Mouse (Mus musculus) urinary bladder, adult 18-20 months (tissue): ENCODE data around the gene Mta2.
"Not testable (repeated sequence)": the region's sequence is repeated elsewhere in the genome, so short reads cannot be mapped to it uniquely, and the experiment has no call there.

Experiments used
- DNase-seq, 2 experiments: peaks; one replicate each; pipeline ENCODE4 v3.0.0; 2022; ENCODE audit warnings: low spot score in 2 of 2, mixed read lengths in 2 of 2

Mta2 gene

GRCm38 (mm10) chr19:8941515-8942217 is at the start of gene Mta2:
TSS of gene Mta2 (plus strand) at chr19:8941875.
- peak; percentile 94 to 95 for DNase-seq

DNA sequence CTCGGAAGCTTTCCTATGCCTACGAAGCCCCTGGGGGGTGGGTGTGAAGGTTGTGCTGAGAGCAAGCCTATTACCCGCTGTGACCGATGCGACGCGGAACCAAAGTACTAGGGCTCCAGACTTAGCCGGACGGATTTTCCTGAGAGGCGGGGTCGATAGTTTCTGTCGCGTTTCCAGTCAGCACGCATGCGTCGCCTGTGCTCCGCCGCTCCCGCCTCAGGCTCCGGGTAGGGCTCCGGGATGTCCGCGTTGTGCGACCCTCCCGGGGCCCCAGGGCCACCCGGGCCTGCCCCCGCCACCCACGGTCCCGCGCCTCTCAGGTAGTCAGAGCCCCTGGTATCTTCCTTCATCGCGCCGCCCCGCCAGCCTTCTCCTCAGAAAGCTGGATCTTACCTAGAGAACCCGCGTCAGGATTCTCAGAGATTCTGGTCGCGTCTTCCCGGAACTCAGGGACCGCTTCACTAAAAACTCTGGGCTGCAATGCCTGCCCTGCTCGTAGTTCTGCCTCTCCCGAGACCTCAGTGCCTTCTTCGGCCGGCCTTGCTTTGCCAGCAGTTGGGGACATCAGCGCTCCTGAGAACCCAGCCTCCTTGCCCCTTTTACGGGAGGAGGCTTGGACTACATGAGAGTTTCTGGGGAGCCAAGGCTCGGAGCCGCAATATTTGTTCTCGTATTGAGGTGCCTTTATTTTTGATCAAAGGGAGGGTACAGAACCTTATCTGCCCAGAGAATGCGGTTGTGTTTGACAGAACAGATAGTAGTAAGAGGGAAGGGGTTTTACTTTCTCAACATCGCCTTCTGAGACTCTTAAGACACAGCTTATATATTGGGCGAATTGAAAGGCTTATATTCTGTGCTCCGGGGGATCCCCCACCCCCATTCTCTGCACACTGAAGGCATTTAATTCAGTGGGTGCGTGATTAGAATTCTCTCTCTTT is 48.6 kb upstream of the Mta2 start, which contains the start of gene Ints5:
Gene Ints5, plus strand, starts transcription at position 177 of the 938 bp plus-strand sequence.
- peak; percentile 71 to 79 for DNase-seq

- DNase-seq, result no peak
Measured at GRCm38 (mm10) chr19:8895397-8895960, 46.2 kb upstream of the Mta2 start.

DNA sequence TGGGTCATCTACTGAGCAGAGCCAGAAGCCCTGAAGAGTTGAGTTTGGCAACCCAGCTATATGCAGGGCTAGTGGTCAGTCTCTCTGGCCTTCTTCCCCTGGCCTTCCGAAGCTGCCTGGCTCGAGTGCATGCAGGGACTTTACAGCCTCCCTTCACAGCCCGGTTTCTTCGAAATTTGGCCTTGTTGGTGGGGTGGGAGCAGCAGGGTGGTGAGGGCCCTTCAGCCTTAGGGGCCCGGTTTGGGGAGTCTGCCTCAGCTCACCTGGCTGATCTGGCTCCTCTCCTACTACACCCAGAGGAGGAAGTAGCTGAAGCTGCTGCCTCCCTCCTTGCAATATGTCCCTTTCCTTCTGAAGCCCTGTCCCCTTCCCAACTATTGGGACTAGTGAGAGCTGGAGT is 45.4 kb upstream of the Mta2 start:
- DNase-seq, result not testable (repeated sequence)

- DNase-seq, result not testable (repeated sequence)
Measured at GRCm38 (mm10) chr19:8897211-8897864, 44.3 kb upstream of the Mta2 start.

DNA sequence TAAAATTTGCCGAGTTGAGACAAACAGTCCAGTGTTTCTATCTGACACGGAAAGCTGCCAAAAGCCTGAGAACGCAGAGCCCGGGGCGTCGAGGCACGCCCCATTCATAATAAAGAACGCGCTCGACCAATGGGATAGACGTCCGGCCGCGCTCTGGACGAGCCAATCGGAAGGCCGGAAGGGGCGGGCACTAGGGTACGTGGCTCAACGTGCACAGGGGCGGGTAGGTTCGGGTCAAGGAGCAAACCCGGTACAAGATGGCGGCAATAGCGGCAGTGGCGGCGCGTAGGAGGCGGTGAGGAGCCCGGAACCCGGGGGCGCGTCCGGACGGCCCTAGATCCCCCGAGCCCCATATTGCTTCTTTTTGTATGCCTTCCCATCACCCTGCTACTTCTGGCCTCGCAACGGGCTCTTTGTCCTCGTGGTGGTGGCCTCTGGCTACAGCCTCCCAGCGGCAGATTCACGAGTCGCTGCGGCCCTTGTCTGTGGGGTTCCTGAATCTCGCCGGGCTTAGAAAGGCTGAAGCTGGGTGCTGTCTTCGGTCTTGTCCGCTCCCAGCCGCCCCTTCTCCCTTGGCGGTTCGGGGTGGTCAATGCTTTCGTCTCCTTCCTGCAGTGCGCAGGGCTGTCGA is 43.7 kb upstream of the Mta2 start, which contains the start of gene Ganab:
Gene Ganab, plus strand, starts transcription at position 207 of the 631 bp plus-strand sequence.
- DNase-seq, result peak; percentile 89 to 95

DNA sequence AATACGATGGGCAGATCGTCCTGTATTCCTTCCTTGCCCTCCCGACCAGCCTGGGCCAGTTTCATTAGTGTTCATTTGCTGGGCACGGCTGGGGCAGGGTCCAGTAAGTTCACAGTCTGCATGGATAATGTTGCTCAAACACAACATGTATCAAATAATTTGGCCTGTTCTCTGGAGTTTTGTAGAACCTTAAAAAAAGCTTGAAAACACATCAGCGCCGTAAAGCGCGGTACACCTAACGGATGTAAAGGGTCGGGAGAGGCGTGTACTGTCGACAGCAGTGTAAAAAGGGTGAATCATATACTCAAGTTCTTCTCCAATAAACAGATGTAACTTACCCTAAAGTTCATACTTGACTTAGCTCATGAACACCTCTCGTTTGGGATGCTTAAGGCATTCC is 43.1 kb upstream of the Mta2 start:
- DNase-seq, result no peak

GRCm38 (mm10) chr19:8899079-8899478 is 42.6 kb upstream of the Mta2 start:
- DNase-seq, result no peak

DNA sequence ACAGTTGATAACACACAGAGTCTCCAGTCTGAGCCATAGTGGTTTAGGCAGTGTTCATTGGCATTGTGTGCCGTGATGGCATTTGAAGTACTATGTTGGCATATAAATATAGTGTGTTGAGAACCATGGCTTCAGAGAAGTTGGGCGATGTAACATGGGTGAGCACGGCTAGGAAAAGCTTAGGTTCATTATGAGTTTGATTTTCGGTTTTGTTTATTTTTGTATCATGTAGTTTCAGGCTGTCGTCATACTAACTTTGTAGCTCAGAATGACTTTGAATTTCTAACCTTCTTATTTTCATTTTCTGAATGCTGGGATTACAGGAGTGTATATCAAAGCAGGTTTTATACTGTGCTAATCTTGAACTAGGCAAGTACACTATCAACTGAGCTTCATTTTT is 38.3 kb upstream of the Mta2 start:
- DNase-seq, result no peak

GRCm38 (mm10) chr19:8908531-8908930 is 33.1 kb upstream of the Mta2 start:
- no peak for DNase-seq

DNA sequence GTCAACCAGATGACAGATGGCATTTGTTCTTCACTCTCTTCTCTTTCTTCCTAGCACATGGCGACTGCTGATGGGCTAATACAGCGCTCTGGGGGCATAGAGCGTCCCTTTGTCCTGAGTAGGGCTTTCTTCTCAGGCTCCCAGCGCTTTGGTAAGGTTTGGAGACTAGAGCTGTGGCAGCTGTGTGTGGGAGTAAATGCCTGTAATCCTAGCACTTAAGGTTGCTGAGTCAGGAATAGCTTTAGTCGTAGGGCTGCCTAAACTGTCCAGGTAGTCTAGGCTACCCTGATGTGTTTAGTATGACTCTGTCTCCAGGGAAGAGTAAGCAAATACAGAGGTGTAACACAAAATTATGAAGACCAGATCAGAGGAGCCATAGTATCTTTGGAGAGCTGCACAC is 29.9 kb upstream of the Mta2 start:
- DNase-seq, result no peak

GRCm38 (mm10) chr19:8914212-8914611 is 27.5 kb upstream of the Mta2 start:
- DNase-seq, result no peak

DNA sequence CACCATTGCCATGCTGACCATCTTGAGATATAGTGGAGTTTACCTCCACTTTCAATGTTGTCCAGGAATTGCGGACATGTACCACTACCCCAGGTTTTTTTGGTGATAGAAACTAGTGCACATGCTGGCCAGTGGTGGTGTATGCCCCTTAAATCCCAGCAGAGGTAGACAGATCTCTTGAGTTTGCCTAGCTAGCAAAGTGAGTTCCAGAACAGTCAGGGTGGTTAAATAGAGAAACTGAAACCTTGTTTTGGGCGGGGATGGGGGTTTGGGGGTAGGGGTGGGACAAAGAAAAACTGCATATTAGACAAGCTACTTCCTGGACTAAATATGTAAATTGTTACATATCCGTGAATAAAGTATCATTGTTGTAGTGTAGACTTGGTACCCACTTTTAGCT is 22.7 kb upstream of the Mta2 start:
- DNase-seq, result no peak

- no peak for DNase-seq
Measured at GRCm38 (mm10) chr19:8919684-8920072, 22.0 kb upstream of the Mta2 start.

DNA sequence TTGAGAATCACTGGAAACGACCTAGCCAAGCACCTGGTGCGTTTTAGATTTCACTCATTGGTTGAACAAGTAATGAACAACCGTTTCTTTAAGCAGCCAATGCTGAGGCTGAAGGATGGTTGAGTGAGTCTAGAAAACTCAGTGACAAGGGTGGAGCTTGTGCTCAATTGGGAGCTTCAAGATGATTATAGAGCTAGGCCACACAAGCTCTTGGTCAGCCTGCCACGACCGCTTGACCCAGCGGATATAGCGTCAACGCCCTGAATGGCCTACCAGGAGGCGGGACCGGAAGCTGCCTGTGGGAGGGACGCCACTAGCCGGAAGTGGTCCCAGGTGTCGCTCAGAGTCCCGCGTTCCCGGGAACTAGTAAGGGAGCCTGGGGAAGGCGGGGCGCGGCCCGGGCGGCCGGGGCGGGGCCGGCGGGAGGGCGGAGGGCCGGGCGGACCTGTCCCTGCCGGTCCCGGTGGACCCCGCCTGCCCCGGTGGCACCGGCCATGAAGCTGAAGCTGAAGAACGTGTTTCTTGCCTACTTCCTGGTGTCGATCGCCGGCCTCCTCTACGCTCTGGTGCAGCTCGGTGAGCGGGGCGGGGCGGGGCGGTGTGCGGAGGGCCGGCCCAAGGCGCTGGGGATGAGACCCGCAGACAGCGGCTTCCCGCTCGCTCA is 21.5 kb upstream of the Mta2 start, which contains the start of gene B3gat3:
Gene B3gat3, plus strand, starts transcription at position 302 of the 664 bp plus-strand sequence.
- DNase-seq, result peak; percentile 94 to 96

DNA sequence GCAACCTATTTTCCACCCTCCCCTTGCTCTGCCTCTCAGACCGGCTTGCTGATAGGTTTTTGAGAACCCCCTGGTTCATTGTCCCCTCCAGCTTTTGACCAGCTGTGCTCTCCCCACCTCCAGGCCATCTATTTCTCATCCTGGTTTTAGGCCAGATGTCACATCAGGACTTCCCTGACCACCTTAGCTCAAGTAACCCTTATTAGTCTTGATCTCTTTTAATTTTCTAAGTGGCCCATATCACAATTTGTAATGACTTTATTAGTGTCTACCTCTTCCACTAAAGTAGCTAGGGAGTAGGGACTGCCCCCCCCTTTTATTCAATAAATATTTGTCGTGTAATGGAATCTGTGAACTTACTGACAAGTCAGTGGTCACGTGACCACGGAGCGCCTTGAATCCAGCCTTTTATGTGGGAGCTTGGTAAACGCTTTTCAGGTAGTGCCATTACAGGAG is 20.8 kb upstream of the Mta2 start:
- DNase-seq, result no peak

DNA sequence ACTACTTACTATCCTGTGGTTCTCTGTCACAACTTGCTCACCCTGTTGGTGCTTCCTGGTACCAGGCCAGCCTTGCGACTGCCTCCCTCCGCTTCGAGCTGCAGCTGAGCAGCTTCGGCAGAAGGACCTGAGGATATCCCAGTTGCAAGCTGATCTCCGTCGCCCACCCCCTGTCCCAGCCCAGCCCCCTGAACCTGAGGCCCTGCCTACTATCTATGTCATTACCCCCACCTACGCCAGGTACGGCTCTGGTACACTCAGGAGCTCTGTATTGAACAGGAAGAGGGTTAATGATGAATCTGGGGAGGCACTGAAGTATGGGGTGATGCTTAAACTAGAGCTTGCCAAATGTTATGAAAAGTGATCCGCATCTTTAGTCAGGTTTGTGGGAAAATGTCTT is 19.9 kb upstream of the Mta2 start:
- no peak for DNase-seq

GRCm38 (mm10) chr19:8926766-8927165 is 14.9 kb upstream of the Mta2 start:
- no peak for DNase-seq

- DNase-seq, result no peak
Measured at GRCm38 (mm10) chr19:8927891-8928525, 13.7 kb upstream of the Mta2 start.

DNA sequence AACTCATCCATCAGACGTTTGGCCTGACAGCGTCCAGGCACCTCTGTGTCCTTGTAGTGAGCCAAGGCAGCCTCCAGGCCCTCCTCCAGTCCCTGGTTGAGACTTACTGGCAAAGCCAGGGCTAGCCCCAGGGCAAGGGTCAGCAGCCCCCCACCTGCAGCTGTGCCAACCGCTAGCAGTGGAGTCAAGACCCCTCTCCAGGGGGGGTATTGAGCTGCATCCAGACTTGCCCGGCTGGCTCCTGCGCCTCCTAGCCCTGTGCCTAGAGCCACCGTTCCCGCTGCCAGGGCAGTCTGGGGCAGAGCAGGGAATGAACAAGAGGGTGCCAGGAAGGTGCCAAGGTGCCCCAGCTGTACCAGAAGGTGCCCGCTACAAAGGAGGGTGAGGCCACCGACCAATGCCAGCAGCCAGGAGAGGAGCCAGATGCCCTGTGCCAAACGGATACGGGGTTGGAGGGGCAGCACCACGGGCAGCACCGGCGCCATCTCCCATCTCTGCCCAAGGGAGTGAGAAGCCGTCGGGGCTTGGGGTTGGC is 12.9 kb upstream of the Mta2 start:
- no peak for DNase-seq
